Mouse (Mus musculus) bone marrow, adult 2 months (tissue): Measurements from ENCODE around the gene Tspan9. TPM values are rescaled to one million over a fixed set of nuclear protein-coding genes. Genes with fewer than 3 reads are reported as not detected.

ENCODE experiments used
- H3K27ac ChIP-seq: fragments of 200-500 bp; 2 replicates; pipeline ENCODE4 v1.5.1; 2012; ENCODE audit warnings: low read depth, mild to moderate bottlenecking, control low read depth, inconsistent platforms, low read length; ENCODE audit not compliant: control insufficient read depth, poor library complexity, insufficient read depth
- H3K4me1 ChIP-seq: fragments of 200-500 bp; 2 replicates; pipeline ENCODE4 v1.6.1; 2011; ENCODE audit warnings: low read length; ENCODE audit not compliant: control insufficient read depth, insufficient read depth
- H3K4me3 ChIP-seq: fragments of 200-500 bp; replicated peaks from 2 replicates; pipeline ENCODE3; 2011; ENCODE audit warnings: mild to moderate bottlenecking, low read depth, low read length, control low read depth; ENCODE audit not compliant: control insufficient read depth
- CTCF ChIP-seq: fragments of 200-500 bp; IDR thresholded peaks from 2 replicates; pipeline ENCODE4 v1.5.1; 2011; ENCODE audit warnings: low read length, control low read depth; ENCODE audit not compliant: control insufficient read depth, insufficient read depth
- POLR2A ChIP-seq: fragments of 200-500 bp; IDR thresholded peaks from 2 replicates; pipeline ENCODE4 v1.6.1; 2011; ENCODE audit warnings: low read depth, mild to moderate bottlenecking, control low read depth, low read length, borderline replicate concordance; ENCODE audit not compliant: control insufficient read depth
- WGBS: fragments of 180-500 bp; shearing (Covaris S2); methylation state at CpG from one replicate; pipeline ENCODE4 v1.1.7; 2018; 5-methylcytosine and 5-hydroxymethylcytosine counted together
- polyA plus RNA-seq: library from polyadenylated mRNA; stranded (reverse); fragments of >200 nt; gene quantifications from 2 replicates; pipeline ENCODE4 v1.2.4, GENCODE M21; 2011; ENCODE audit warnings: low replicate concordance; ENCODE audit not compliant: missing spikeins, insufficient read depth, insufficient read length

The Tspan9 gene
- polyA plus RNA-seq, 1 experiment = 10.2 TPM

DNA sequence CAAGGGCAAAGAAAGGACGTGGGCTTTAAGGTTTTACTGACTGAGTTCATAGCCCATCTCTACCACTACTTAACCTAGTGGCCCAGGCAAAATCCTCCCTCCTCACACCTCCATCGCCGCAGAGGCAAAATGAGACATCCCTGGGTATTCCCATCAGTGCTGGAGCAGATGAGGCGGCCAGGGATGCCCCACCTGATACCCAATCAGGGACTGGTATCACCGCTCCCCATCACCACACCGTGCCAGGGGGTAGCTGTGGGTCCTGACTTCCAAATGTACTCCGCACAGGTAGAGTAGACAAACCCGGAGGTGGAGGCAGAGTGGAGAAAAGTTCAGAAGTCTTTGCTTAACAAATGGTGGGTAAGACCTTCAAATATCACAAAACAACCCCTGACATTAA, 117.4 kb downstream of the Tspan9 start:
- no peaks in the 10 kb centered on the region for H3K4me1 ChIP-seq
- TF ChIP-seq POLR2A = no peak
- no peak for TF ChIP-seq CTCF
- 80% methylated on average over 8 of the region's 8 CpGs for WGBS
- no peak overlapping the region for H3K27ac ChIP-seq
- H3K4me3 ChIP-seq = no peak overlapping the region

DNA sequence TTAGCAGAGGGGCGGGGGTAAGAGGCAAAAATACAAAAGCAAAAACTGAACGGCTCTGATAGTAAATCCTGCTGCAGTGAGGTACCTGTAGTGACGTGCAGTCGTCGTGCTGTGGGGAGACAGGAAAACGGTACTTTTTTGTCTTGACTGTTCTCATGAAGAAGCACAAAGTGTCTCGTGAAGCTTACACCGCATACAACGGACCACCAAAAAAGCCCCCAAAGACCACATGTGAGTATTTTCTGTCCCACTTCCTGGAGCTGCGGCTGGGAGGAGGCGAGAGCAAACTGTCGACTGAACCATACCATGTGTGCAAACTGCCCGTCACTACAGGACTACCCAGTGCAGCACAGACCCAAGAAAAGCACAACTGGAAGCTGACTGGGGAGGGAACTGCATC, 117.8 kb downstream of the Tspan9 start:
- TF ChIP-seq CTCF (no peak), POLR2A (no peak)

GRCm38 (mm10) chr6:128022207-128022606, 121.2 kb downstream of the Tspan9 start:
- TF ChIP-seq CTCF (no peak), POLR2A (no peak)
- Histone ChIP-seq H3K4me3 (no peak overlapping the region), H3K4me1 (no peaks in the 10 kb centered on the region), H3K27ac (no peak overlapping the region)
- 76% methylated on average over 6 of the region's 6 CpGs for WGBS

More for the DNA sequence above, 117.8 kb downstream of the Tspan9 start:
- H3K27ac ChIP-seq = no peak overlapping the region
- no peak overlapping the region for H3K4me3 ChIP-seq
- 77% methylated on average over 13 of the region's 13 CpGs for WGBS
- no peaks in the 10 kb centered on the region for H3K4me1 ChIP-seq

DNA sequence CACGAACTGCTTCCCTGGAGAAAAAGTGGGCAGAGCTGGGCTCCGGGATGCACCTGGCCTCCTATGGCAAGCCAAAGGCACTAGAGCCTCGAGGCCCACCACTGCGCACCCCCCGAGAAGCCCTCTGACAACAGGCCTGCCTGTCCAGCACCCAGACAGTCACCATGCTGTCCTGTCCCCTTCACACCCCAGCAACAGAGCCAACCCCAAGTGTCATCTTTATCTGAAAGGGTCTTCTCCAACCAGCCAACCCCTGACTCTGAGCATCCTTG, 121.5 kb downstream of the Tspan9 start:
- TF ChIP-seq CTCF (no peak), POLR2A (no peak)
- WGBS = 81% methylated on average over 5 of the region's 5 CpGs
- H3K4me3 ChIP-seq = no peak overlapping the region
- no peaks in the 10 kb centered on the region for H3K4me1 ChIP-seq
- H3K27ac ChIP-seq = no peak overlapping the region

DNA sequence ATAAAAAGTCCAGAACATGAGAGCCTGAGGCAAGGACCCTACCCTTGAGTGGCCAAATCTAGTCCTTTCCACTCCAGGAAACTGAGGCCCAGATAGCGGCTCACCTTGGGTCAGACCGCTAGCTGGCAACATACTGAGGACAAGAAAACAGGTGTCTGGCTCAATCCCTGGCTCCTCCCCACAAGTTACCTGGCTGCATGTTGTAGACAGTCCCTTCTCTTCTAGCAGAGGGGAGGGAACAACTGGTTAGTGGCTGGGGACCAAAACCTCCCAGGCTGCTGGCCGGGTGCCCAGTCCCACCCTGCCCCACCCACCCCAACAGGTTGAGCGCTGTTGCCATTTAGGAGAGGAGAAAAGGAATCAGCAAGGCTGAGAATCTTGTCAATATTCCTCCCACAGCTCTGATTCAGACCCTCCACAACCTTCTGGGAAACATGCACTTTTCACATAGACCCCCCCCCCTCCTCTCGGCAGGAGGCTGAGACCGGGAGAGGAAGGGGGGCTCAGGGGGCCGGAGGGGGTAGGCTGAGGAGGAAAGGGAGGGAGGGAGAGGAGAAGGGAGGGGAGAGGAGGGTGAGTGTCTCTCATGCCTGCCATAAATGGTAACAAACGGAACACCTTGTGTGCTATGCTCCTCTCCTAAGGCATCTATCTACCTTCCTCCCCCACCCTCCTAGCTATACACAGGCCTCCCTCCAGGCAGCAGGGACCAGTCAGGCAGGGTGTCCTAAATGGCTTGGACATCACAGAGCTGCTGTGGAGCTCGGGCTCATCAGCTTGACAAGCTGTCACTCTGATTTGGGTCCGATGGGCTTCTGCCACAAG, 122.1 kb downstream of the Tspan9 start:
- Histone ChIP-seq H3K27ac (no peak overlapping the region), H3K4me3 (no peak overlapping the region), H3K4me1 (no peaks in the 10 kb centered on the region)
- WGBS = 40% methylated on average over 10 of the region's 10 CpGs
- TF ChIP-seq CTCF = no peak
- no peak for TF ChIP-seq POLR2A

DNA sequence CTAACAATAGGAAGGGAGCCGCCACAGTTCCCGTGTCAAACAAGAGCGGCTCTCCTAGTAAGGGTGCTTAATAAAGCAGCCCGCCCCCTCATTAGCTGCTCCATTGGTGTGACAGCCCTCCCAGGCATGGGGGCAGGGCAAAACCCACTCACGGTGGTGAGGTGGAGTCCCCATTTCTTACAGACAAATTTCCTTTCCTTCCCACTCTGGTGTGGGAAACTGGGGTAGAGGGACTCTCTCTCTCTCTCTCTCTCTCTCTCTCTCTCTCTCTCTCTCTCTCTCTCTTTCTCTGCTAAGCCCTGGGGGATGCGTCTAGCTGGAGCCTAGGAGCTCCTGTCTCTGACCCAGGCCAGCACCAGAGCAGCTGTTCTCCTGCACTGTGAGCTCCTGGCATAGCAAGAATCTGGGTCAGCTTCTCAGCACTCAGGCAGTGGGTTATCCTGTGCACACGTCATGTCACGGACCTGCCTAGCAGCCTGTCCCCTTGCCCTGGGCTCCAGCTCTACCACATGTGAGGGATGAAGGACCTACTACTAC, 122.8 kb downstream of the Tspan9 start:
- no peak for TF ChIP-seq POLR2A
- WGBS = 78% methylated on average over 8 of the region's 8 CpGs
- H3K27ac ChIP-seq = no peak overlapping the region
- H3K4me3 ChIP-seq = no peak overlapping the region
- no peaks in the 10 kb centered on the region for H3K4me1 ChIP-seq

GRCm38 (mm10) chr6:128020053-128020452, 123.3 kb downstream of the Tspan9 start:
- WGBS = 78% methylated on average over 4 of the region's 4 CpGs
- no peaks in the 10 kb centered on the region for H3K4me1 ChIP-seq
- H3K27ac ChIP-seq = no peak overlapping the region
- no peak overlapping the region for H3K4me3 ChIP-seq
- TF ChIP-seq CTCF = no peak
- TF ChIP-seq POLR2A = no peak

GRCm38 (mm10) chr6:128019119-128019518, 124.3 kb downstream of the Tspan9 start:
- no peaks in the 10 kb centered on the region for H3K4me1 ChIP-seq
- no peak overlapping the region for H3K4me3 ChIP-seq
- TF ChIP-seq POLR2A = no peak
- WGBS = 87% methylated on average over 7 of the region's 7 CpGs
- no peak overlapping the region for H3K27ac ChIP-seq

DNA sequence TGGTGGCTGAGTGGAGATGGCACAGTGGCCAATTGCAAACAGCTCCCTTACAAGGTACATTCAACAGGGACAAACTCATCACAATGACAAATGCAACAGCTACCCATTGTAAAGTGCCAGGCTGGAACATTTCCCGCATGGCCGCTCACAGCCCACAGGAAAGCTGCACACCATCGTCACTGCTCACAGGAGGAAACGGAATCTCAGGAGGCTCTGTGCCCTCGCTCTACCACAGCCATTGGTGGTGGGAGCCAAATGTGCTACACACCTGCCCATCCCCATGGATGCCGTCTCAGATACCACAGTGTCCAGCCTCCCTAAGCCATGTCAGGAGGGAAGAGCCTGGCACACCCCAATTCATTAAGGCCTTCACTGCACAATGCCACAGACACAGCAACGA, 128.1 kb downstream of the Tspan9 start:
- H3K4me3 ChIP-seq = no peak overlapping the region
- 79% methylated on average over 7 of the region's 7 CpGs for WGBS
- TF ChIP-seq POLR2A (no peak), CTCF (no peak)
- H3K4me1 ChIP-seq = no peaks in the 10 kb centered on the region
- H3K27ac ChIP-seq = no peak overlapping the region
